Mouse (Mus musculus) spleen, postnatal 4 days (tissue): Measurements from ENCODE around the gene Acp2.

Experiments
- DNase-seq, 2 experiments: peaks; one replicate each; pipeline ENCODE4 v3.0.0; 2022; ENCODE audit warnings: low spot score in 2 of 2

Gene Acp2

GRCm38 (mm10) chr2:91202222-91202971, at the start of gene Acp2, which contains the start of gene Nr1h3:
Gene Acp2 (plus strand): TSS chr2:91202885.
Gene Nr1h3 (minus strand): TSS chr2:91202834.
- DNase-seq: peak; percentile 90 to 96

GRCm38 (mm10) chr2:91152885-91153377, 49.8 kb upstream of the Acp2 start:
- no peak for DNase-seq

- DNase-seq: no peak
Observed at GRCm38 (mm10) chr2:91154091-91154490, 48.6 kb upstream of the Acp2 start.

- no peak for DNase-seq
Observed at GRCm38 (mm10) chr2:91157002-91157752, 45.5 kb upstream of the Acp2 start.

- DNase-seq: no peak
Observed at GRCm38 (mm10) chr2:91160591-91160990, 42.1 kb upstream of the Acp2 start.

- no peak for DNase-seq
Observed at GRCm38 (mm10) chr2:91162952-91163351, 39.7 kb upstream of the Acp2 start.

GRCm38 (mm10) chr2:91163532-91163931, 39.2 kb upstream of the Acp2 start:
- DNase-seq: no peak

GRCm38 (mm10) chr2:91164991-91165390, 37.7 kb upstream of the Acp2 start:
- DNase-seq: no peak

- no peak for DNase-seq
Observed at GRCm38 (mm10) chr2:91167629-91168028, 35.1 kb upstream of the Acp2 start.

GRCm38 (mm10) chr2:91169587-91170322, 32.9 kb upstream of the Acp2 start:
- DNase-seq: no peak

GRCm38 (mm10) chr2:91175490-91175889, 27.2 kb upstream of the Acp2 start:
- no peak for DNase-seq

- DNase-seq: no peak
Observed at GRCm38 (mm10) chr2:91176234-91176633, 26.5 kb upstream of the Acp2 start.

GRCm38 (mm10) chr2:91179825-91180224, 22.9 kb upstream of the Acp2 start:
- no peak for DNase-seq

- no peak for DNase-seq
Observed at GRCm38 (mm10) chr2:91180706-91181105, 22.0 kb upstream of the Acp2 start.

- DNase-seq: no peak
Observed at GRCm38 (mm10) chr2:91182016-91182404, 20.7 kb upstream of the Acp2 start.

GRCm38 (mm10) chr2:91182405-91183147, 20.1 kb upstream of the Acp2 start:
- DNase-seq: peak; percentile 80 to 90

- DNase-seq: peak; percentile 98
Observed at GRCm38 (mm10) chr2:91183148-91183513, 19.6 kb upstream of the Acp2 start.

GRCm38 (mm10) chr2:91183711-91184405, 18.8 kb upstream of the Acp2 start, which contains the start of gene Madd:
Gene Madd (minus strand): TSS chr2:91183837.
- peak; percentile 64 to 79 for DNase-seq

GRCm38 (mm10) chr2:91186208-91186607, 16.5 kb upstream of the Acp2 start:
- no peak for DNase-seq

- DNase-seq: no peak
Observed at GRCm38 (mm10) chr2:91187431-91187830, 15.3 kb upstream of the Acp2 start.

GRCm38 (mm10) chr2:91190501-91190900, 12.2 kb upstream of the Acp2 start:
- DNase-seq: no peak
